Mouse (Mus musculus): ENCODE results near the gene H2-M10.2. TPM values are rescaled to one million over a fixed set of nuclear protein-coding genes. Genes with fewer than 3 reads are reported as not detected.
"Not testable (repeated sequence)": the region's sequence is repeated elsewhere in the genome, so short reads cannot be mapped to it uniquely, and the experiment has no call there.

Gene H2-M10.2
- not detected in 2 replicates for polyA plus RNA-seq (2016; fragmentation: Nextera tagmentation; extraction: Ambion mirVana)

DNA sequence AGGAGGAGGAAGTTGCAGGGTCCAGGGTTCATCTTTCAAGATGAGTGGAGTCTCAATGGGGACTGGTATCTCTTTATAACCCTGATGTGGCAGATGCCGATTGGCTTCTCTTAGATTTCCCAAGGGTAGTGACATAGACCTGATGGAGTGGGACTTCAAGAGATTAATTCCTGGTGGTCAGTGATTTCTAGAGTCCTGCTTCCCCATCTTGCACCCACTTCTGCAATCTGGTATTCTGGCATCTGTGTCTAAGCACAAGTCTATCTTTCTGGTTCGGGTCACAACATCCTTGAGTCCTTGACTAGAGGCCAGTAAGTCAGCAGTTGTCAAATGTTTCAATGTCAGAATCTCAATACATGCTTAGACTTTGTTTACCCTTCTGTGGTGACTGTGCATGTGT is at the start of gene H2-M10.2:
Gene H2-M10.2, minus strand, starts transcription at position 101 of the 400 bp plus-strand sequence.
- Histone ChIP-seq H3K9ac (replicated peaks) (no peak within 1 kb of the TSS), H3K4me1 (replicated peaks) (no peaks in the 10 kb centered on the region), H3K4me2 (no peak within 1 kb of the TSS), H3K36me3 (peaks cover 17% of the 10 kb centered on the region), H3K4me3 (replicated peaks) (no peak within 1 kb of the TSS), H3K9me3 (peaks cover 15% of the 10 kb centered on the region), H3K27ac (no peak within 1 kb of the TSS), H3K27me3 (no peaks in the 10 kb centered on the region)
- WGBS = 90% methylated on average over 2 of the region's 2 CpGs
- ATAC-seq (ENCODE audit: insufficient number of reproducible peaks, insufficient read depth, low FRiP score, low TSS enrichment, low read depth) = no peak

DNA sequence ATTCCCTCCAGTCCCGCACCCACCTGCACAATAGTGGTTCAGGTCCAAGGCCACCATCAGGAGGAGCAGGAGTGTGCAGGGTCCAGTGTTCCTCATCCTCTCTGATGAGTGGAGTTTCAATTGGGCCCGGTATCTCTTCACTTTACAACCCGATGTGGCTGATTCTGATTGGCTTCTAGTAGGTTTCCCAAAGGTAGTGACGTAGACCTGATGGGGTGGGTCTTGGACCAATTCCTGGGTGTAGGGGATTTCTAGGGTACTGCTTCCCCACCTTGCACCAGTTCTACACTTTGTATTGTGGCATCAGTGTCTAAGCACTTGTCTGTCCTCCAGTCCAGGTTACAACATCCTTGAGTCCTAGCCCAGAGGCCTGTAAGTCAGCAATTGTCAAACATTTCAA is 39.8 kb upstream of the H2-M10.2 start, which contains the start of gene H2-M10.1:
Gene H2-M10.1, minus strand, starts transcription at position 101 of the 400 bp plus-strand sequence.
- no peak within 1 kb of the TSS for H3K9ac ChIP-seq (replicated peaks)
- WGBS = 85% methylated on average over 4 of the region's 4 CpGs
- H3K4me1 ChIP-seq (replicated peaks) = no peaks in the 10 kb centered on the region
- H3K36me3 ChIP-seq = no peaks in the 10 kb centered on the region
- no peak within 1 kb of the TSS for H3K4me3 ChIP-seq (replicated peaks)
- no peak within 1 kb of the TSS for H3K4me2 ChIP-seq
- H3K27ac ChIP-seq = no peak within 1 kb of the TSS
- H3K9me3 ChIP-seq = no peaks in the 10 kb centered on the region
- ATAC-seq (ENCODE audit: insufficient number of reproducible peaks, insufficient read depth, low FRiP score, low TSS enrichment, low read depth) = no peak
- no peaks in the 10 kb centered on the region for H3K27me3 ChIP-seq

DNA sequence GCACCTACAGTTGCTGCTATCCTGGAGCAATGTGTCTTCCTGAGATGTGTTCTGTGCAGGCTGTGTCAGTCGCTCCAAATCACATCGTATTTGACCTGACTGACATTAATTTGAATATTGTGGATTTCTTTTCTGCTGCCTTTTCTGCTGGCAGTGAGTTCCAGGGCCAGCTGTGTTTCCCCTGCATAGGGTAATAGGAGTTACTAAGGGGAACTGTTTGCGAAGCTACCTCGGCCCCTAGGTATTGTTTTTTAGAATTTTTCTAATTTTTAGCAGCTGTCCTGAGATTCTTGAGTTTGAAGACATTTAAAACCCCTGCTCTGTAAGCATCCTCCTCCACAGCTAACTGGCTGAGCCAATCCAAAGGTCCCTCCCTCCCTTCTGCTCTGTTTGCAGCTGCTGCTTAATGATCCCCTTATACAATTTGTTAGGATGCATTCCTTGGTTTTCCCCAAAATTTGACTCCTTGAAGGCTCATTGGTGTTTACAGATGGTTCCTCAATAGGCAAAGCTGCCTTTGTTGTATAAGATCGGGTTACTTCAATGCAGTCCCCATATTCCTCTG is 29.5 kb upstream of the H2-M10.2 start:
- Histone ChIP-seq H3K9me3 (no peaks in the 10 kb centered on the region), H3K4me1 (replicated peaks) (peaks cover 3% of the 10 kb centered on the region; the same call in 1 of the 2 replicates), H3K9ac (replicated peaks) (no peak overlapping the region), H3K27ac (no peak overlapping the region), H3K36me3 (no peaks in the 10 kb centered on the region), H3K4me3 (replicated peaks) (peak overlapping the region; percentile 48), H3K27me3 (peaks cover 8% of the 10 kb centered on the region; the same call in 1 of the 2 replicates), H3K4me2 (peak overlapping the region; percentile 66)
- WGBS = 16% methylated on average over 5 of the region's 5 CpGs
- no peak for ATAC-seq (ENCODE audit: insufficient number of reproducible peaks, insufficient read depth, low FRiP score, low TSS enrichment, low read depth)

DNA sequence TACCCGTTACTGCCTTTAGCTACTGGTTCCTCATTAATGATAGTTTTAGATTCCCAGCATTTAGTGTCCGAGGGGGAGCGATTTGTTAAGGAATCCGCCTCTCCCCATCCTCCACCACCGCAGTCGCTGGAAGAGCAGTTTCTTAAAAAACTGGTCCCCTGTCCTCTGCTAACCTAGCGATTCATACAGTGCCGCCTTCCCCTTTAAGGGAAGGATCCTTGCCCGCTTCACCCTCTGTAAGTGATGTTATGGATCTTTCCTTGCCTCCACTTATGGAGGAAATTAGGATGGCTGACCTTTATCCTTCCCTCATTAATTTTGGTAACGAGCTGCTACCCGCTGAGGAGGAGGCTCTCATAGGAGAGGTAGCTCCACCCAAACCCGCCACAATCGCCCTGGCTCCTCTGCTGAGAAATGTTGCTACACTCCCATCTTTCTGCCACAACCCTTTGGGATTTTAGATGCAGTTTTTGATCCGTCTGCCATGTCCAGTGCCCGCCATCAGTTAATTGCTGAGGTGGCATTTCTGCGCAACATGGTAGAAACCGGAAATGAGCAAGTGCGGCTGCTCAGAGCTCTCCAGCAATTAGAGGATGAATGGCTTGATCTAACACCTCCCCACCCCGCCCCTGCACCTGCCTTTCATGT is 28.9 kb upstream of the H2-M10.2 start:
- H3K4me2 ChIP-seq = peak overlapping the region; percentile 66
- H3K36me3 ChIP-seq = no peaks in the 10 kb centered on the region
- no peaks in the 10 kb centered on the region for H3K9me3 ChIP-seq
- no peak overlapping the region for H3K27ac ChIP-seq
- no peak for ATAC-seq (ENCODE audit: insufficient number of reproducible peaks, insufficient read depth, low FRiP score, low TSS enrichment, low read depth)
- peaks cover 8% of the 10 kb centered on the region; the same call in 1 of the 2 replicates for H3K27me3 ChIP-seq
- H3K4me3 ChIP-seq (replicated peaks) = peak overlapping the region; percentile 48
- WGBS = under 1% methylated on average over 19 of the region's 19 CpGs
- peaks cover 3% of the 10 kb centered on the region; the same call in 1 of the 2 replicates for H3K4me1 ChIP-seq (replicated peaks)
- peak overlapping the region; percentile 45 for H3K9ac ChIP-seq (replicated peaks)

DNA sequence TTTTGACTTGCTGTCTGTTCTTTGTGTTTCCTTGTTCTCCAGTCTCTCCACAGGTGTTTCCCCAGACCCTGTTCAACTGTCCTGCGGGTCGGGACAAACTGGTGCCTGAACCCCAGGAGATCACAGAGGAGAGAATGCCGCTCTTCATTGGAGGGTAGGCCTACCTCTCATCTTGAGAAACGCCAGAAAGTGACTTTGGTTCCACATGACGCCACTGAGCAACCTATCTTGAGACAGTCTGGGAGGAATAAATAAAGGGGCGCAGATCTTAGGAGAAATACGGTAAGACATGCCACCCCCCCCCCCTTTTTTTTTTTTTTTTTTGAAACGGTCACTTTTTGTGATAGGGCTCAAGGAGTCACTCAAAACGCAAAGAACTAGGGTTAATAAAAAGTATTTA is 28.2 kb upstream of the H2-M10.2 start:
- H3K9me3 ChIP-seq = no peaks in the 10 kb centered on the region
- ATAC-seq (ENCODE audit: insufficient number of reproducible peaks, insufficient read depth, low FRiP score, low TSS enrichment, low read depth) = no peak; the same call in 1 of the 2 replicates
- no peak overlapping the region for H3K27ac ChIP-seq

DNA sequence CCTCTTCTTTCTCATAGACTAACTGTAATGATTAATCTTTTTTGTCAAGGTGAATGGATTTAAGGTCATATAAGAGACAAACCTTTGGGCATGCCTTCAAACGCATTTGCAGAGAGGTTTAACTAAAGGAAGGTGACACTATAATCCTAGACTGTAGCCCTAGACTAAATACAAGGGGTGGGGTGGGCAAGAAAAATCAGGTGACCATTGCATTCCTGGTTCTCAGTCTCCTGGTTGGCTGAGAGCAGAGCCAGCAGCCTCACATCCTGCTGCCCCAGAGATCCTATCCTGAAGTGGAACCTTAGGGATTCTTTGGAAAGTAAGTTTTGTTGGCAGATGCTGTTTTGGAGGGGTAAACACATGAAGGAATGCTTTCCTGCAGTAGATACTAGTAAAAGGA is 23.0 kb upstream of the H2-M10.2 start:
- H3K4me1 ChIP-seq (replicated peaks) = no peaks in the 10 kb centered on the region
- 27% methylated on average over 1 of the region's 1 CpGs for WGBS
- no peak overlapping the region for H3K4me3 ChIP-seq (replicated peaks)
- no peak for ATAC-seq (ENCODE audit: insufficient number of reproducible peaks, insufficient read depth, low FRiP score, low TSS enrichment, low read depth)
- no peaks in the 10 kb centered on the region for H3K36me3 ChIP-seq
- peaks cover 4% of the 10 kb centered on the region; the same call in 1 of the 2 replicates for H3K27me3 ChIP-seq
- no peaks in the 10 kb centered on the region for H3K9me3 ChIP-seq
- no peak overlapping the region for H3K9ac ChIP-seq (replicated peaks)
- H3K4me2 ChIP-seq = no peak overlapping the region
- H3K27ac ChIP-seq = no peak overlapping the region

More for the DNA sequence above, 28.2 kb upstream of the H2-M10.2 start:
- H3K9ac ChIP-seq (replicated peaks) = peak overlapping the region; percentile 45; the same call in 1 of the 2 replicates
- H3K27me3 ChIP-seq = peaks cover 8% of the 10 kb centered on the region; the same call in 1 of the 2 replicates
- WGBS = 5% methylated on average over 9 of the region's 9 CpGs
- H3K4me2 ChIP-seq = peak overlapping the region; percentile 66
- H3K36me3 ChIP-seq = no peaks in the 10 kb centered on the region
- peaks cover 3% of the 10 kb centered on the region; the same call in 1 of the 2 replicates for H3K4me1 ChIP-seq (replicated peaks)
- H3K4me3 ChIP-seq (replicated peaks) = peak overlapping the region; percentile 48

DNA sequence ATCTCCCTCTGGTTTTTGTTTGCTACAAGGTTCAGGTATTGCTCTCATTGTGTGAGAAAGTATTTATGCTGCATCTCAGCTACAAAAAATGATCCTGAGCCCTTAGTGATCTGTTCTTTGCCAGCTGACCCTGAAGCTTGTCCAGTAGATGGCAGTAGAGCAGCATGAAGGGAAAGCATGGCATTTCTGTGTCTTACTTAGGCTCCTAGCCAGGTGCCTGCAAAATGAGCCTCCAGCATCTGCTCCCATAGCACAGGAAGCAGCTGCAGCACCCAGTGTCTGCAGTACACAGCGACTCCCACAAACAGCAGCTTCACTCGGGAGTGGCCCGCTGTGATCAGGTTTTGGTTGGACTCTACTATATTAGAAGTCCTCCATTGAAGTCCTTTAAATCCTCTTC is 22.6 kb upstream of the H2-M10.2 start:
- 0% methylated on average over 3 of the region's 3 CpGs for WGBS
- H3K9me3 ChIP-seq; H3K9ac ChIP-seq (replicated peaks); H3K4me3 ChIP-seq (replicated peaks); H3K27me3 ChIP-seq; H3K36me3 ChIP-seq; H3K27ac ChIP-seq; ATAC-seq (ENCODE audit: insufficient number of reproducible peaks, insufficient read depth, low FRiP score, low TSS enrichment, low read depth); H3K4me2 ChIP-seq; H3K4me1 ChIP-seq (replicated peaks): not testable (repeated sequence)

DNA sequence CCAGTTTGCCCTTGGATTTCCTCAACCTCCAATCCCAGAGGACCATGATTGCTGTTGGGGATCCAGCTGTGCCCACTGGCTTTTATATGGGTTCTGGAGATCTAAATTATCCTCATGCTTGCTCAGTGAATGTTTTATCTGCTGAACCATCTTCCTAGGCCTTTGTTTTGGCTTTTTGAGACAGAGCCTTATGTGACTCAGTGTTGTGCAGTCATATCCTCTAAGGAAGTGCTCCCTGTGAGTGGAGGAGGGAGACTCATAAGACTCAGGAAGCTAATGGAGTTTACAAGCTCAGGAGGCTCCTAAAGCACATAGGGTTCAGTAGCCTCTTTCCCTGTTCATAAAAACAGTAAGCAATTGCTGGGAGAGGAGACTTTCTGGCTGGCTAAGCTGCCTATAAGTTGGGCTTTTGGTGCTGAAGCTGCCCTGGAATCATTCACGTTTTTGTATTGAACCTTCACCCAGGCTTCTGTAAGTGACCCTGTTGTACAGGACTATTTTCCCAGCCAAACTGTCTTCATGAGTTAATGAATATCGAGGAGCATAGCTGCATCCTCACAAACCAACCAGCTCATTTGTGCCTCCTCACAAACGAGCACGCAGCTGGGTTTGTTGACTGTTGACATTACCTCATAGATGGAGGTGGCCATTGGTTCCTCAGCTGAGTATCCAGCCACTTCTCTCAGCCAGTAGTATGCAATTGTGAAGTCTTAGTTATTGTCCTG is 4.6 kb downstream of the H2-M10.2 start:
- Histone ChIP-seq H3K27me3 (no peaks in the 10 kb centered on the region), H3K27ac (no peak overlapping the region), H3K9ac (replicated peaks) (no peak overlapping the region), H3K4me3 (replicated peaks) (no peak overlapping the region), H3K36me3 (peaks cover 57% of the 10 kb centered on the region), H3K4me1 (replicated peaks) (no peaks in the 10 kb centered on the region), H3K9me3 (peaks cover 15% of the 10 kb centered on the region), H3K4me2 (no peak overlapping the region)
- WGBS = 93% methylated on average over 4 of the region's 4 CpGs
- ATAC-seq (ENCODE audit: insufficient number of reproducible peaks, insufficient read depth, low FRiP score, low TSS enrichment, low read depth) = no peak

DNA sequence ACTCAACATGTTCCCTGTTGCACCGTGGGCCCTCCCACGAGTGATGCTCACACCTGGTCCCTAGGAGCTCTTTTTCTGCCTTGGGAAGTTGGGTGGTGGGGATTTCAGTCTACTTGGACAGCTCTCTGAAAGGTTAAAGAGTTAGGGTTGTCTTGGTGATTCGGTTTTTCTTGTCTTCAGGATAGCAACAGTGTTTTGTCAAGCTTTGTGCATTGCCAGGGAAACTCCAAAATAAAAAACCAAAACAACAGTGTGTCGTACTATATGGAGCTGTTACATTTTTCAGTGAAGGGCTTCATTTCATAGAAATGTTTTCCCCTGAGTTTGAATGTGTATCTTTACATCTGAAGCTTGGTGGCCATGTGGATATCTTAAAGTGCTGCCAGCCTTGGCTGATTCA is 11.5 kb downstream of the H2-M10.2 start:
- no peak for ATAC-seq (ENCODE audit: insufficient number of reproducible peaks, insufficient read depth, low FRiP score, low TSS enrichment, low read depth)
- H3K36me3 ChIP-seq = peaks cover 47% of the 10 kb centered on the region
- no peak overlapping the region for H3K4me3 ChIP-seq (replicated peaks)
- no peak overlapping the region for H3K27ac ChIP-seq
- no peak overlapping the region for H3K4me2 ChIP-seq
- 92% methylated on average over 4 of the region's 4 CpGs for WGBS
- peaks cover 27% of the 10 kb centered on the region for H3K4me1 ChIP-seq (replicated peaks)
- H3K27me3 ChIP-seq = no peaks in the 10 kb centered on the region
- no peaks in the 10 kb centered on the region for H3K9me3 ChIP-seq
- no peak overlapping the region for H3K9ac ChIP-seq (replicated peaks)

DNA sequence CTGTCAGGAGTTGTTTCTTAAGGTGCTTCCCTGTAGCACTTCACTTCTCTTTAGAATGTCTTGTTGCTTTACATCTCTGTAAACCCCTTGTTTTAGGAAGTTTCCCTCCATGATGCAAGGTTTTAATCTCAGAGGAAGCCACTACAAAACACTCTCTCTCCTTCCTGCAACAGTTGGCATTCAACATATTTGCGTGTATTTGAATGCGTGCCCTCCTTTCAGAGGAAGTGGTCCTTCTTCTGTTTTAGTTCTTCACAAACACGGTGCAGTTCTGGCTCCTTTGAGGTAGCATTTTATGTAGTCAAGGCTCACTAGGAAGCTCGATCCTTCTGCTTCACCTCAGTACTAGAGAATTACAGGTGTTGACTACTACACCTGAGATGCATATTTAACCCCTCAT is 12.5 kb downstream of the H2-M10.2 start:
- no peak overlapping the region for H3K9ac ChIP-seq (replicated peaks)
- ATAC-seq (ENCODE audit: insufficient number of reproducible peaks, insufficient read depth, low FRiP score, low TSS enrichment, low read depth) = no peak
- peaks cover 42% of the 10 kb centered on the region for H3K36me3 ChIP-seq
- H3K4me3 ChIP-seq (replicated peaks) = no peak overlapping the region
- H3K4me2 ChIP-seq = no peak overlapping the region
- peaks cover 27% of the 10 kb centered on the region for H3K4me1 ChIP-seq (replicated peaks)
- no peaks in the 10 kb centered on the region for H3K9me3 ChIP-seq
- WGBS = 93% methylated on average over 4 of the region's 4 CpGs
- no peaks in the 10 kb centered on the region for H3K27me3 ChIP-seq
- H3K27ac ChIP-seq = no peak overlapping the region

DNA sequence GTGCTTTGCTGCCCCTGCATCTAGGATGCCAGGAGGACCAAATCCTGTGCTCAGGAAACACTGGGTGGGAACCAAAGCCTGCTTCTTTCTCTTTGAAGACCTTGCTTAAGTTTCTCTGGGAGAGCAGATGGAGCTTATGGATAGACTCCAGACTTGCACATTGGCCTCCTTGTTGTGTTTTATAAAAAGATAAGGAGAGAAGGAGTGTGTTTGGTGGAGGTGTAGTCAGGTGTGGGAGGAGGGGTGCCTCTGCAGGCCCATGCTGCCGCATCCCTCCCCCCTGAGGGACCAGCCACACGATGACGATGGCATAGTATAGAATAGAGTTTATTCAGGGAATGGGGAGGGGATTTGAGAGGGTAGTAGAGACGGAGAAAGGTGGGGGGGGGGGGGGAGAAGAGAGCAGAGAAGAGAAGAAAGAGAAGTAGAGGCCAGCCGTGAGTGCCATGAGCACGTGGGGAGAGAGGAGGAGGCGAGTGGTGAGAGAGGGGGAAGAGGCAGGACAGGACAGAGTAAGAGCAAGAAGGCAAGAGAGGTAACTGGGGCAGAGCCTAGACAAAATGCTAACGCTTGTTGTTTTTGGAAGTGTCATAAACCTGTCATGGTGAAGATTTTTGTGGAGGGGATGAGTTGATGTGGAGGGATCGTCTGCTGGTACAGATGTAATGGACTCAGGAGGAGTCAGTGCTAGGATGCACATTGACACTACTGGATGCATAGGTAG is 13.5 kb downstream of the H2-M10.2 start:
- Histone ChIP-seq H3K27ac (no peak overlapping the region), H3K9ac (replicated peaks) (peak overlapping the region; percentile 91), H3K4me2 (peak overlapping the region; percentile 92), H3K4me3 (replicated peaks) (peak overlapping the region; percentile 90), H3K4me1 (replicated peaks) (peaks cover 27% of the 10 kb centered on the region), H3K9me3 (no peaks in the 10 kb centered on the region), H3K36me3 (peaks cover 39% of the 10 kb centered on the region), H3K27me3 (no peaks in the 10 kb centered on the region)
- WGBS = 87% methylated on average over 9 of the region's 9 CpGs
- no peak for ATAC-seq (ENCODE audit: insufficient number of reproducible peaks, insufficient read depth, low FRiP score, low TSS enrichment, low read depth)
